Mouse (Mus musculus): Measurements from ENCODE around the gene Ung. TPM values are rescaled to one million over a fixed set of nuclear protein-coding genes. Genes with fewer than 3 reads are reported as not detected.

Ung gene
- polyA plus RNA-seq, 1 experiment from 2014 or later: 11.8 TPM

- 81% methylated on average over 15 of the region's 15 CpGs for WGBS (ENCODE audit: insufficient replicate concordance)
- Histone ChIP-seq H3K27ac (ENCODE audit: low read depth) (no peak overlapping the region), H3K36me3 (replicated peaks; ENCODE audit: insufficient read depth, low read length) (0 out of 2 replicates have a peak, but pooled peaks cover 3% of the 10 kb centered on the region), H3K4me2 (ENCODE audit: low read depth, low read length) (peak overlapping the region; percentile 99), H3K4me1 (ENCODE audit: insufficient read depth) (peaks cover 36% of the 10 kb centered on the region), H3K27me3 (ENCODE audit: insufficient read depth, low read length) (no peaks in the 10 kb centered on the region), H3K9me3 (ENCODE audit: low read length) (no peaks in the 10 kb centered on the region), H3K9ac (replicated peaks) (peak overlapping the region; percentile 61; the same call in 1 of the 2 replicates), H3K4me3 (ENCODE audit: low read depth, low read length) (peak overlapping the region; percentile 71; the same call in 1 of the 2 replicates)
- ATAC-seq: no peak
- no peak for DNase-seq
- TF ChIP-seq EP300 (IDR thresholded peaks at IDR 0.05; ENCODE audit: low read depth) (no peak), CTCF (IDR thresholded peaks at IDR 0.05; ENCODE audit: low read depth) (no peak)
Measured at GRCm38 (mm10) chr5:114129550-114130210, 506 bp upstream of the Ung start.

DNA sequence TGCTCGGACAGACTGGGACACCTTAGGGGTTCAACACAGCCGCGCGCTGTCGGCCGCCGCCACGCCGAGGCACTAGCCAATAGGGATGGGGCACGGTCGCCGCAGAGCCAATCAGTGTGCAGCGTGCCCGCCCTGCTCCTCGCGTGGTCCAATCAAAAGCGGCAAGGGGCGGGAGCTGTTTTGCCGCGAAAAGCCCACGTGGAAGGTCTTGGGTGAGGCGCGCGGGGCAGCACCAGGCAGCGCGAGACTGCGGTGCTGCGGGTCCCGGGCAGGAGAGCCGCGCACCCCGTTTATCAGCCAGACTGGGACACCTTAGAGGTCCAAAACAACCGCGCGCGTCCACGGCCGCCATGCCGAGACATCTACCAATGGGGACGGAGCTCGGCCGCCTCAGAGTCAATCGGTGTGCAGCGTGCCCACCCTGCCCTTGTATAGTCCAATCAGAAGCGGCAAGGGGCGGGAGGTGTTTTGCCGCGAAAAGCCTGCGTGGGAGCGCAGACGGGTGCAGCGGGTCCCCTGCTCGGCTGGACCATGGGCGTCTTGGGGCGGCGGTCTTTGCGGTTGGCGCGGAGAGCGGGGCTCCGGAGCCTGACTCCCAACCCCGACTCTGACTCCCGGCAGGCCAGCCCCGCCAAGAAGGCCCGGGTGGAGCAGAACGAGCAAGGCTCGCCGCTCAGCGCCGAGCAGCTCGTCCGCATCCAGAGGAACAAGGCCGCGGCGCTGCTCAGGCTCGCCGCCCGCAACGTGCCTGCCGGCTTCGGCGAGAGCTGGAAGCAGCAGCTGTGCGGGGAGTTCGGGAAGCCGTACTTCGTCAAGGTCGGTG, 723 bp downstream of the Ung start:
- Histone ChIP-seq H3K9me3 (ENCODE audit: low read length) (no peaks in the 10 kb centered on the region), H3K9ac (replicated peaks) (peak overlapping the region; percentile 66), H3K36me3 (replicated peaks; ENCODE audit: insufficient read depth, low read length) (0 out of 2 replicates have a peak, but pooled peaks cover 2% of the 10 kb centered on the region), H3K4me3 (ENCODE audit: low read depth, low read length) (peak overlapping the region; percentile 71), H3K27ac (ENCODE audit: low read depth) (peak overlapping the region; percentile 89), H3K27me3 (ENCODE audit: insufficient read depth, low read length) (no peaks in the 10 kb centered on the region), H3K4me2 (ENCODE audit: low read depth, low read length) (peak overlapping the region; percentile 99), H3K4me1 (ENCODE audit: insufficient read depth) (peaks cover 36% of the 10 kb centered on the region)
- ATAC-seq (peak; percentile 93), DNase-seq (peak; percentile 94)
- under 1% methylated on average over 86 of the region's 87 CpGs for WGBS (ENCODE audit: insufficient replicate concordance)
- TF ChIP-seq EP300 (IDR thresholded peaks at IDR 0.05; ENCODE audit: low read depth) (peak; percentile 82; the same call in 1 of the 2 replicates), CTCF (IDR thresholded peaks at IDR 0.05; ENCODE audit: low read depth) (no peak)

DNA sequence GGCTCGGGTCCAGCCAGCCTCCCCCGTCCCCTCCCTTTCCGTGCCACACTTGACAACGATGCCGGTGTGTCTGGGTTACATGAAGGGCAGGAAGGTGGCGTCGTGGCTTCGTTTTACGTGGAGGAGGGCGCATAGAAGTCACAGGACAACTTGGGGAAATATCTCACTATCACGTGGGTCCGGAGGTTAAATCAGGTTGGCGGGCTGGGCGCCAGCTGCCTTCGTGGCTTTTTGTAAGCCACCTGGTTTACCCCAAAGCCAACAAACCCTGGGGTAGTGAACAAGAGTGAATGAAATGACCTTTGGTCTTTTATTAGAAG, 1.3 kb downstream of the Ung start:
- Histone ChIP-seq H3K4me2 (ENCODE audit: low read depth, low read length) (peak overlapping the region; percentile 99), H3K9me3 (ENCODE audit: low read length) (no peaks in the 10 kb centered on the region), H3K27ac (ENCODE audit: low read depth) (peak overlapping the region; percentile 89), H3K27me3 (ENCODE audit: insufficient read depth, low read length) (no peaks in the 10 kb centered on the region), H3K4me1 (ENCODE audit: insufficient read depth) (peaks cover 36% of the 10 kb centered on the region), H3K36me3 (replicated peaks; ENCODE audit: insufficient read depth, low read length) (0 out of 2 replicates have a peak, but pooled peaks cover 2% of the 10 kb centered on the region), H3K4me3 (ENCODE audit: low read depth, low read length) (peak overlapping the region; percentile 71), H3K9ac (replicated peaks) (peak overlapping the region; percentile 66)
- ATAC-seq (peak; percentile 8; the same call in 1 of the 2 replicates), DNase-seq (peak; percentile 78)
- 2% methylated on average over 14 of the region's 15 CpGs for WGBS (ENCODE audit: insufficient replicate concordance)
- TF ChIP-seq EP300 (IDR thresholded peaks at IDR 0.05; ENCODE audit: low read depth) (no peak), CTCF (IDR thresholded peaks at IDR 0.05; ENCODE audit: low read depth) (no peak)

DNA sequence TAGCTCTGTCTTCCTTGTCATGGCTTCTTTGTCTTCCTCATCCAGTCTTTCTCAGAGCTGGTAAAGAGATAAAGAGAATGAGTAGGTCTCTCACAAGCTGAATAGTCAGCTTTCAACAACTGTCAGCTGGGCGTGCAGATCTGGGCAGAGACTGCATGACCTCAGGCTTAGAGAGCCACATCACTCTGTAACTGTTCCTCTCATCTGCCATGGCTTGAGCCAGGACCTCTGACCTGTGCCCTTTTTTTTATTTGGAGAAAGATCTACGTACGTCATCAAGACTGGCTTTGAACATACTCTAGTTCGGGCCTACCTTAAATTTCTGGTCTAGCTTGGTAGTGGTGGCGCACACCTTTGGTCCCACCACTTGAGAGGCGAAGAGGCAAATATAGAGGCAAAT, 2.7 kb downstream of the Ung start:
- H3K36me3 ChIP-seq (replicated peaks; ENCODE audit: insufficient read depth, low read length): peaks cover 2% of the 10 kb centered on the region; the same call in 1 of the 2 replicates
- no peak overlapping the region for H3K9ac ChIP-seq (replicated peaks)
- no peak for DNase-seq
- H3K9me3 ChIP-seq (ENCODE audit: low read length): no peaks in the 10 kb centered on the region
- no peak for ATAC-seq
- H3K4me2 ChIP-seq (ENCODE audit: low read depth, low read length): no peak overlapping the region
- no peak overlapping the region for H3K4me3 ChIP-seq (ENCODE audit: low read depth, low read length)
- TF ChIP-seq CTCF (IDR thresholded peaks at IDR 0.05; ENCODE audit: low read depth) (no peak), EP300 (IDR thresholded peaks at IDR 0.05; ENCODE audit: low read depth) (no peak)
- H3K4me1 ChIP-seq (ENCODE audit: insufficient read depth): peaks cover 32% of the 10 kb centered on the region
- H3K27me3 ChIP-seq (ENCODE audit: insufficient read depth, low read length): no peaks in the 10 kb centered on the region
- no peak overlapping the region for H3K27ac ChIP-seq (ENCODE audit: low read depth)
- 86% methylated on average over 6 of the region's 6 CpGs for WGBS (ENCODE audit: insufficient replicate concordance)

DNA sequence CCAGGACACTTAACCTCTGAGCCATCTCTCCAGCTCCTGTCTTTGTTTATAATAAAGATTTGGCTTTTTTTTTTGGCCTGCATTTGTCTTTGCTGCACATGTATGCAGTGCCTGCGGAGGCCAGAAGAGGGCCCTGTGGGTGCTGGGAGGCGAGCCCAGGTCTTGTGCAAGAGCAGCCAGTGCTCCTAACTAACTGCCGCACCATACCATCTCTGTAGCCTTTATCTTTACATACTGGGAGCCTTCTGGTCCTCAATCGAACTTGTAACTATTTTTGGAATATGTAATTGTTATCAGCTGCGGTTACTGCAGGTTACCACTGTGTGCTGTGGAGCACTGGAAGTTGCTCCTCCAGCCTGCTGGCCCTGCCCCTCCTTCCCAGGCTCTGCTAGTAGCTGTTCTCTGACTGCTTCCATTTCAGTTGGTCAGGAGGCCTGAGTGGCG, 3.9 kb downstream of the Ung start:
- WGBS (ENCODE audit: insufficient replicate concordance): 22% methylated on average over 6 of the region's 6 CpGs
- Histone ChIP-seq H3K4me1 (ENCODE audit: insufficient read depth) (peaks cover 35% of the 10 kb centered on the region), H3K27me3 (ENCODE audit: insufficient read depth, low read length) (no peaks in the 10 kb centered on the region), H3K4me2 (ENCODE audit: low read depth, low read length) (no peak overlapping the region), H3K4me3 (ENCODE audit: low read depth, low read length) (no peak overlapping the region), H3K9me3 (ENCODE audit: low read length) (no peaks in the 10 kb centered on the region), H3K27ac (ENCODE audit: low read depth) (no peak overlapping the region), H3K36me3 (replicated peaks; ENCODE audit: insufficient read depth, low read length) (peaks cover 2% of the 10 kb centered on the region; the same call in 1 of the 2 replicates), H3K9ac (replicated peaks) (no peak overlapping the region)
- DNase-seq (peak; percentile 83), ATAC-seq (peak; percentile 18)
- TF ChIP-seq EP300 (IDR thresholded peaks at IDR 0.05; ENCODE audit: low read depth) (peak; percentile 30; the same call in 1 of the 2 replicates), CTCF (IDR thresholded peaks at IDR 0.05; ENCODE audit: low read depth) (peak; percentile 79)

- no peak for DNase-seq
Measured at GRCm38 (mm10) chr5:114135516-114135915, 5.3 kb downstream of the Ung start.

More at GRCm38 (mm10) chr5:114135516-114135915, 5.3 kb downstream of the Ung start:
- Histone ChIP-seq H3K4me2 (ENCODE audit: low read depth, low read length) (no peak overlapping the region), H3K4me3 (ENCODE audit: low read depth, low read length) (no peak overlapping the region), H3K9ac (replicated peaks) (no peak overlapping the region), H3K36me3 (replicated peaks; ENCODE audit: insufficient read depth, low read length) (peaks cover 2% of the 10 kb centered on the region; the same call in 1 of the 2 replicates), H3K27ac (ENCODE audit: low read depth) (no peak overlapping the region), H3K4me1 (ENCODE audit: insufficient read depth) (peaks cover 29% of the 10 kb centered on the region), H3K27me3 (ENCODE audit: insufficient read depth, low read length) (no peaks in the 10 kb centered on the region), H3K9me3 (ENCODE audit: low read length) (no peaks in the 10 kb centered on the region)
- ATAC-seq: no peak
- 89% methylated on average over 10 of the region's 10 CpGs for WGBS (ENCODE audit: insufficient replicate concordance)
- TF ChIP-seq CTCF (IDR thresholded peaks at IDR 0.05; ENCODE audit: low read depth): no peak
- no peak for TF ChIP-seq EP300 (IDR thresholded peaks at IDR 0.05; ENCODE audit: low read depth)

Measured in liver, postnatal 0 days (tissue).